Mouse (Mus musculus) liver, embryonic 15.5 days (tissue): ENCODE measurements at regions not wholly inside any gene's neighbourhood (a gene's known extent, or its start where the extent isn't known, plus 50 kb on each side); places are given as distances from the start of the nearest gene placed in this dataset.

Experiments
- ATAC-seq: fragments of 200-750 bp; cut with Nextera tagmentation; 2 replicates; pipeline ENCODE4 v1.8.0; 2017; ENCODE audit warnings: moderate number of reproducible peaks, mild to moderate bottlenecking, moderate library complexity; ENCODE audit not compliant: insufficient read depth
- H3K27ac ChIP-seq: fragments of 300-500 bp; sonication (generic); replicated peaks from 2 replicates; pipeline ENCODE4 v1.5.1; 2015; ENCODE audit warnings: mild to moderate bottlenecking, inconsistent platforms
- H3K27me3 ChIP-seq: fragments of 300-500 bp; sonication (generic); 2 replicates; pipeline ENCODE4 v1.6.1; 2015; ENCODE audit warnings: mild to moderate bottlenecking, inconsistent platforms
- H3K36me3 ChIP-seq: fragments of 300-500 bp; sonication (generic); replicated peaks from 2 replicates; pipeline ENCODE4 v1.6.1; 2015; ENCODE audit warnings: moderate library complexity, mild to moderate bottlenecking, inconsistent platforms
- H3K4me1 ChIP-seq: fragments of 300-500 bp; sonication (generic); replicated peaks from 2 replicates; pipeline ENCODE4 v1.6.1; 2015; ENCODE audit warnings: inconsistent platforms
- H3K4me2 ChIP-seq: fragments of 300-500 bp; sonication (generic); 2 replicates; pipeline ENCODE4 v1.6.1; 2015; ENCODE audit warnings: moderate library complexity, mild to moderate bottlenecking, inconsistent platforms
- H3K4me3 ChIP-seq: fragments of 300-500 bp; sonication (generic); replicated peaks from 2 replicates; pipeline ENCODE4 v1.5.1; 2015; ENCODE audit warnings: mild to moderate bottlenecking, inconsistent platforms
- H3K9ac ChIP-seq: fragments of 300-500 bp; sonication (generic); 2 replicates; pipeline ENCODE4 v1.6.1; 2015; ENCODE audit warnings: moderate library complexity, mild to moderate bottlenecking, inconsistent platforms
- H3K9me3 ChIP-seq: fragments of 300-500 bp; sonication (generic); replicated peaks from 2 replicates; pipeline ENCODE4 v1.6.1; 2016; ENCODE audit warnings: inconsistent platforms
- WGBS: fragments of 180-500 bp; shearing (Covaris S2); methylation state at CpG from one replicate; pipeline ENCODE4 v1.1.7; 2015; ENCODE audit warnings: mixed read lengths; ENCODE audit not compliant: insufficient replicate concordance; 5-methylcytosine and 5-hydroxymethylcytosine counted together

- Histone ChIP-seq H3K27me3 (peaks cover 7% of the 10 kb centered on the region; the same call in 1 of the 2 replicates), H3K4me3 (no peak overlapping the region), H3K9ac (no peak overlapping the region), H3K9me3 (no peaks in the 10 kb centered on the region), H3K4me2 (no peak overlapping the region), H3K27ac (no peak overlapping the region), H3K4me1 (peaks cover 8% of the 10 kb centered on the region; the same call in 1 of the 2 replicates), H3K36me3 (no peaks in the 10 kb centered on the region)
- ATAC-seq, result no peak
- 35% methylated on average over 10 of the region's 10 CpGs for WGBS
Measured at GRCm38 (mm10) chrX:11893606-11894279, 266.4 kb downstream of the Bcor start.

- Histone ChIP-seq H3K36me3 (no peaks in the 10 kb centered on the region), H3K4me2 (no peak overlapping the region), H3K27ac (no peak overlapping the region), H3K4me3 (no peak overlapping the region), H3K4me1 (peaks cover 8% of the 10 kb centered on the region; the same call in 1 of the 2 replicates), H3K9me3 (no peaks in the 10 kb centered on the region), H3K27me3 (peaks cover 7% of the 10 kb centered on the region; the same call in 1 of the 2 replicates), H3K9ac (no peak overlapping the region)
- no peak for ATAC-seq
- WGBS, result 58% methylated on average over 5 of the region's 6 CpGs
Measured at GRCm38 (mm10) chrX:11894280-11894662, 265.9 kb downstream of the Bcor start.

- H3K36me3 ChIP-seq, result no peaks in the 10 kb centered on the region
- no peak overlapping the region for H3K4me3 ChIP-seq
- no peaks in the 10 kb centered on the region for H3K9me3 ChIP-seq
- peaks cover 8% of the 10 kb centered on the region; the same call in 1 of the 2 replicates for H3K4me1 ChIP-seq
- H3K27me3 ChIP-seq, result peaks cover 7% of the 10 kb centered on the region; the same call in 1 of the 2 replicates
- ATAC-seq, result no peak
- no peak overlapping the region for H3K27ac ChIP-seq
- H3K4me2 ChIP-seq, result no peak overlapping the region
- H3K9ac ChIP-seq, result no peak overlapping the region
- WGBS, result 45% methylated on average over 5 of the region's 5 CpGs
Measured at GRCm38 (mm10) chrX:11895396-11895795, 264.8 kb downstream of the Bcor start.

GRCm38 (mm10) chrX:11898280-11898679, 261.9 kb downstream of the Bcor start:
- Histone ChIP-seq H3K9ac (no peak overlapping the region), H3K36me3 (no peaks in the 10 kb centered on the region), H3K4me1 (peaks cover 8% of the 10 kb centered on the region; the same call in 1 of the 2 replicates), H3K9me3 (no peaks in the 10 kb centered on the region), H3K27ac (no peak overlapping the region), H3K4me2 (no peak overlapping the region), H3K4me3 (no peak overlapping the region), H3K27me3 (peaks cover 3% of the 10 kb centered on the region; the same call in 1 of the 2 replicates)
- 77% methylated on average over 8 of the region's 8 CpGs for WGBS
- ATAC-seq, result no peak

GRCm38 (mm10) chrX:11899051-11899450, 261.1 kb downstream of the Bcor start:
- Histone ChIP-seq H3K4me3 (no peak overlapping the region), H3K36me3 (no peaks in the 10 kb centered on the region), H3K4me2 (no peak overlapping the region), H3K9ac (no peak overlapping the region), H3K9me3 (no peaks in the 10 kb centered on the region), H3K4me1 (peaks cover 3% of the 10 kb centered on the region; the same call in 1 of the 2 replicates), H3K27ac (no peak overlapping the region), H3K27me3 (no peaks in the 10 kb centered on the region)
- ATAC-seq, result no peak
- WGBS, result 70% methylated on average over 6 of the region's 6 CpGs

- no peak overlapping the region for H3K4me2 ChIP-seq
- H3K27me3 ChIP-seq, result no peaks in the 10 kb centered on the region
- no peak overlapping the region for H3K4me3 ChIP-seq
- WGBS, result 56% methylated on average over 3 of the region's 3 CpGs
- no peaks in the 10 kb centered on the region for H3K9me3 ChIP-seq
- no peaks in the 10 kb centered on the region for H3K4me1 ChIP-seq
- no peaks in the 10 kb centered on the region for H3K36me3 ChIP-seq
- no peak overlapping the region for H3K9ac ChIP-seq
- ATAC-seq, result no peak
- no peak overlapping the region for H3K27ac ChIP-seq
Measured at GRCm38 (mm10) chrX:11899914-11900313, 260.2 kb downstream of the Bcor start.

GRCm38 (mm10) chrX:11901791-11902190, 258.4 kb downstream of the Bcor start:
- Histone ChIP-seq H3K9ac (no peak overlapping the region), H3K27ac (no peak overlapping the region), H3K9me3 (no peaks in the 10 kb centered on the region), H3K27me3 (no peaks in the 10 kb centered on the region), H3K4me3 (no peak overlapping the region), H3K4me2 (no peak overlapping the region), H3K36me3 (no peaks in the 10 kb centered on the region), H3K4me1 (no peaks in the 10 kb centered on the region)
- WGBS, result 48% methylated on average over 5 of the region's 5 CpGs
- ATAC-seq, result no peak

GRCm38 (mm10) chrX:11903116-11903700, 256.9 kb downstream of the Bcor start:
- Histone ChIP-seq H3K4me3 (no peak overlapping the region), H3K9me3 (no peaks in the 10 kb centered on the region), H3K27me3 (no peaks in the 10 kb centered on the region), H3K4me1 (no peaks in the 10 kb centered on the region), H3K9ac (no peak overlapping the region), H3K4me2 (no peak overlapping the region), H3K27ac (no peak overlapping the region), H3K36me3 (no peaks in the 10 kb centered on the region)
- ATAC-seq, result no peak
- WGBS, result 74% methylated on average over 4 of the region's 4 CpGs

- WGBS, result 50% methylated on average over 5 of the region's 5 CpGs
- H3K36me3 ChIP-seq, result no peaks in the 10 kb centered on the region
- ATAC-seq, result no peak
Measured at GRCm38 (mm10) chrX:11905231-11905630, 254.9 kb downstream of the Bcor start.

GRCm38 (mm10) chrX:11907167-11907566, 253.0 kb downstream of the Bcor start:
- H3K36me3 ChIP-seq, result no peaks in the 10 kb centered on the region
- H3K4me3 ChIP-seq, result no peak overlapping the region
- H3K9me3 ChIP-seq, result no peaks in the 10 kb centered on the region
- H3K4me2 ChIP-seq, result no peak overlapping the region
- H3K9ac ChIP-seq, result no peak overlapping the region
- H3K27ac ChIP-seq, result no peak overlapping the region
- no peaks in the 10 kb centered on the region for H3K4me1 ChIP-seq
- ATAC-seq, result no peak
- 45% methylated on average over 6 of the region's 6 CpGs for WGBS
- H3K27me3 ChIP-seq, result no peaks in the 10 kb centered on the region; the same call in 1 of the 2 replicates

More at GRCm38 (mm10) chrX:11905231-11905630, 254.9 kb downstream of the Bcor start:
- H3K4me3 ChIP-seq, result no peak overlapping the region
- no peak overlapping the region for H3K9ac ChIP-seq
- H3K27ac ChIP-seq, result no peak overlapping the region
- H3K4me1 ChIP-seq, result no peaks in the 10 kb centered on the region
- H3K27me3 ChIP-seq, result no peaks in the 10 kb centered on the region
- H3K9me3 ChIP-seq, result no peaks in the 10 kb centered on the region
- H3K4me2 ChIP-seq, result no peak overlapping the region

- 67% methylated on average over 10 of the region's 10 CpGs for WGBS
Measured at GRCm38 (mm10) chrX:11915984-11916383, 244.2 kb downstream of the Bcor start.

More at GRCm38 (mm10) chrX:11915984-11916383, 244.2 kb downstream of the Bcor start:
- Histone ChIP-seq H3K27me3 (peaks cover 2% of the 10 kb centered on the region; the same call in 1 of the 2 replicates), H3K4me2 (no peak overlapping the region), H3K9me3 (no peaks in the 10 kb centered on the region), H3K9ac (no peak overlapping the region), H3K4me3 (no peak overlapping the region), H3K4me1 (no peaks in the 10 kb centered on the region), H3K36me3 (no peaks in the 10 kb centered on the region), H3K27ac (no peak overlapping the region)
- ATAC-seq, result no peak
